Mouse (Mus musculus): ENCODE data around the gene Prr5l. TPM values are rescaled to one million over a fixed set of nuclear protein-coding genes. Genes with fewer than 3 reads are reported as not detected.
"Not testable (repeated sequence)": the region's sequence is repeated elsewhere in the genome, so short reads cannot be mapped to it uniquely, and the experiment has no call there.

Gene Prr5l
- polyA plus RNA-seq, 1 experiment from 2014 or later, result 8.5 TPM

- H3K4me3 ChIP-seq (ENCODE audit: low read depth, low read length), result no peak overlapping the region
- no peak overlapping the region for H3K4me2 ChIP-seq
- no peaks in the 10 kb centered on the region for H3K36me3 ChIP-seq (ENCODE audit: control insufficient read depth, insufficient read depth, low read length)
- no peak overlapping the region for H3K27ac ChIP-seq (ENCODE audit: low read depth, low read length)
- H3K4me1 ChIP-seq (replicated peaks; ENCODE audit: control insufficient read depth, insufficient read depth, low read length), result peaks cover 3% of the 10 kb centered on the region; the same call in 1 of the 2 replicates
- DNase-seq (ENCODE audit: low spot score) (no peak), ATAC-seq (replicated peaks; ENCODE audit: low FRiP score) (no peak)
- no peaks in the 10 kb centered on the region for H3K27me3 ChIP-seq (replicated peaks; ENCODE audit: control insufficient read depth, insufficient read depth, low read length)
- no peak overlapping the region for H3K9ac ChIP-seq (ENCODE audit: low read depth, low read length)
- WGBS, result 31% methylated on average over 7 of the region's 7 CpGs
- no peaks in the 10 kb centered on the region for H3K9me3 ChIP-seq (ENCODE audit: control insufficient read depth, low read length)
Measured at GRCm38 (mm10) chr2:101756069-101756753, 126.6 kb downstream of the Prr5l start.

- DNase-seq (ENCODE audit: low spot score), result no peak
- no peak overlapping the region for H3K4me3 ChIP-seq (ENCODE audit: low read depth, low read length)
- no peaks in the 10 kb centered on the region for H3K27me3 ChIP-seq (replicated peaks; ENCODE audit: control insufficient read depth, insufficient read depth, low read length)
- ATAC-seq (replicated peaks; ENCODE audit: low FRiP score), result no peak
- no peaks in the 10 kb centered on the region for H3K36me3 ChIP-seq (ENCODE audit: control insufficient read depth, insufficient read depth, low read length)
- H3K4me2 ChIP-seq, result peak overlapping the region; percentile 23
- H3K4me1 ChIP-seq (replicated peaks; ENCODE audit: control insufficient read depth, insufficient read depth, low read length), result peaks cover 3% of the 10 kb centered on the region; the same call in 1 of the 2 replicates
- H3K9me3 ChIP-seq (ENCODE audit: control insufficient read depth, low read length), result no peaks in the 10 kb centered on the region
- no peak overlapping the region for H3K27ac ChIP-seq (ENCODE audit: low read depth, low read length)
- 15% methylated on average over 10 of the region's 11 CpGs for WGBS
- H3K9ac ChIP-seq (ENCODE audit: low read depth, low read length), result no peak overlapping the region
Measured at GRCm38 (mm10) chr2:101754939-101755555, 127.8 kb downstream of the Prr5l start.

GRCm38 (mm10) chr2:101754428-101754827 lies 128.4 kb downstream of the Prr5l start:
- H3K4me1 ChIP-seq (replicated peaks; ENCODE audit: control insufficient read depth, insufficient read depth, low read length), result peaks cover 3% of the 10 kb centered on the region; the same call in 1 of the 2 replicates
- WGBS, result 56% methylated on average over 4 of the region's 4 CpGs
- no peak overlapping the region for H3K4me2 ChIP-seq
- no peak overlapping the region for H3K27ac ChIP-seq (ENCODE audit: low read depth, low read length)
- ATAC-seq (replicated peaks; ENCODE audit: low FRiP score), result no peak
- H3K27me3 ChIP-seq (replicated peaks; ENCODE audit: control insufficient read depth, insufficient read depth, low read length), result no peaks in the 10 kb centered on the region
- H3K36me3 ChIP-seq (ENCODE audit: control insufficient read depth, insufficient read depth, low read length), result no peaks in the 10 kb centered on the region
- DNase-seq (ENCODE audit: low spot score), result no peak
- no peak overlapping the region for H3K4me3 ChIP-seq (ENCODE audit: low read depth, low read length)
- no peak overlapping the region for H3K9ac ChIP-seq (ENCODE audit: low read depth, low read length)
- H3K9me3 ChIP-seq (ENCODE audit: control insufficient read depth, low read length), result no peaks in the 10 kb centered on the region

GRCm38 (mm10) chr2:101752979-101753378 lies 129.8 kb downstream of the Prr5l start:
- ATAC-seq (replicated peaks; ENCODE audit: low FRiP score) (no peak), DNase-seq (ENCODE audit: low spot score) (no peak)
- Histone ChIP-seq H3K9me3 (ENCODE audit: control insufficient read depth, low read length) (no peaks in the 10 kb centered on the region), H3K9ac (ENCODE audit: low read depth, low read length) (no peak overlapping the region), H3K4me3 (ENCODE audit: low read depth, low read length) (no peak overlapping the region), H3K4me2 (no peak overlapping the region), H3K4me1 (replicated peaks; ENCODE audit: control insufficient read depth, insufficient read depth, low read length) (peaks cover 3% of the 10 kb centered on the region; the same call in 1 of the 2 replicates), H3K27ac (ENCODE audit: low read depth, low read length) (no peak overlapping the region), H3K27me3 (replicated peaks; ENCODE audit: control insufficient read depth, insufficient read depth, low read length) (no peaks in the 10 kb centered on the region), H3K36me3 (ENCODE audit: control insufficient read depth, insufficient read depth, low read length) (no peaks in the 10 kb centered on the region)
- WGBS, result 93% methylated on average over 6 of the region's 6 CpGs

GRCm38 (mm10) chr2:101752402-101752801 lies 130.4 kb downstream of the Prr5l start:
- Histone ChIP-seq H3K27ac (ENCODE audit: low read depth, low read length) (no peak overlapping the region), H3K27me3 (replicated peaks; ENCODE audit: control insufficient read depth, insufficient read depth, low read length) (no peaks in the 10 kb centered on the region), H3K4me3 (ENCODE audit: low read depth, low read length) (no peak overlapping the region), H3K36me3 (ENCODE audit: control insufficient read depth, insufficient read depth, low read length) (no peaks in the 10 kb centered on the region), H3K4me1 (replicated peaks; ENCODE audit: control insufficient read depth, insufficient read depth, low read length) (peaks cover 3% of the 10 kb centered on the region; the same call in 1 of the 2 replicates), H3K9ac (ENCODE audit: low read depth, low read length) (no peak overlapping the region), H3K9me3 (ENCODE audit: control insufficient read depth, low read length) (no peaks in the 10 kb centered on the region), H3K4me2 (no peak overlapping the region)
- WGBS, result 75% methylated on average over 7 of the region's 7 CpGs
- DNase-seq (ENCODE audit: low spot score), result no peak
- no peak for ATAC-seq (replicated peaks; ENCODE audit: low FRiP score)

GRCm38 (mm10) chr2:101751236-101751922 lies 131.4 kb downstream of the Prr5l start:
- no peak for DNase-seq (ENCODE audit: low spot score)
- no peak overlapping the region for H3K4me3 ChIP-seq (ENCODE audit: low read depth, low read length)
- H3K4me2 ChIP-seq, result no peak overlapping the region
- H3K36me3 ChIP-seq (ENCODE audit: control insufficient read depth, insufficient read depth, low read length), result no peaks in the 10 kb centered on the region
- no peak overlapping the region for H3K27ac ChIP-seq (ENCODE audit: low read depth, low read length)
- 35% methylated on average over 4 of the region's 4 CpGs for WGBS
- H3K9me3 ChIP-seq (ENCODE audit: control insufficient read depth, low read length), result no peaks in the 10 kb centered on the region
- H3K27me3 ChIP-seq (replicated peaks; ENCODE audit: control insufficient read depth, insufficient read depth, low read length), result no peaks in the 10 kb centered on the region
- H3K9ac ChIP-seq (ENCODE audit: low read depth, low read length), result no peak overlapping the region
- peaks cover 3% of the 10 kb centered on the region; the same call in 1 of the 2 replicates for H3K4me1 ChIP-seq (replicated peaks; ENCODE audit: control insufficient read depth, insufficient read depth, low read length)
- ATAC-seq (replicated peaks; ENCODE audit: low FRiP score), result no peak

GRCm38 (mm10) chr2:101746537-101746936 lies 136.3 kb downstream of the Prr5l start:
- Histone ChIP-seq H3K27me3 (replicated peaks; ENCODE audit: control insufficient read depth, insufficient read depth, low read length) (no peaks in the 10 kb centered on the region), H3K4me1 (replicated peaks; ENCODE audit: control insufficient read depth, insufficient read depth, low read length) (no peaks in the 10 kb centered on the region), H3K9ac (ENCODE audit: low read depth, low read length) (no peak overlapping the region), H3K4me2 (no peak overlapping the region), H3K27ac (ENCODE audit: low read depth, low read length) (no peak overlapping the region), H3K36me3 (ENCODE audit: control insufficient read depth, insufficient read depth, low read length) (no peaks in the 10 kb centered on the region), H3K4me3 (ENCODE audit: low read depth, low read length) (no peak overlapping the region), H3K9me3 (ENCODE audit: control insufficient read depth, low read length) (no peaks in the 10 kb centered on the region)
- ATAC-seq (replicated peaks; ENCODE audit: low FRiP score), result no peak
- DNase-seq (ENCODE audit: low spot score), result no peak
- WGBS, result 81% methylated on average over 7 of the region's 7 CpGs

GRCm38 (mm10) chr2:101745656-101746055 lies 137.2 kb downstream of the Prr5l start:
- not testable (repeated sequence) for H3K9ac ChIP-seq (ENCODE audit: low read depth, low read length); H3K9me3 ChIP-seq (ENCODE audit: control insufficient read depth, low read length); H3K36me3 ChIP-seq (ENCODE audit: control insufficient read depth, insufficient read depth, low read length); H3K4me3 ChIP-seq (ENCODE audit: low read depth, low read length); ATAC-seq (replicated peaks; ENCODE audit: low FRiP score); H3K27ac ChIP-seq (ENCODE audit: low read depth, low read length); H3K27me3 ChIP-seq (replicated peaks; ENCODE audit: control insufficient read depth, insufficient read depth, low read length); H3K4me2 ChIP-seq; H3K4me1 ChIP-seq (replicated peaks; ENCODE audit: control insufficient read depth, insufficient read depth, low read length); DNase-seq (ENCODE audit: low spot score)
- 33% methylated on average over 1 of the region's 2 CpGs for WGBS
